ENCODE assay signal across 8 mouse cellular contexts in genomic region chr19:32715201-32715600, GRCm38 (mm10). TPM values are rescaled to one million over a fixed set of nuclear protein-coding genes. Genes with fewer than 3 reads are reported as not detected.
DNase-seq lines count a peak whose midpoint lies in the region; ATAC-seq and TF ChIP-seq lines count a peak whose summit lies in the region.
"Had no signal": no experiment of that assay in that cellular context is flagged by ENCODE, and none has a peak within 500 bp of the region (broad histone marks: within the 10 kb centered on the region; RNA-seq: fewer than 3 reads in every experiment).

No protein-coding gene starts in this region.

- intact Hi-C loops in heart, postnatal 14 days (cut with DNase I): loop anchor here (1.0 to 5.0 kb wide), 3 partner anchors 242 to 651 kb away; no protein-coding TSS in a partner anchor

- DNase-seq in G1E (ENCODE audit: low spot score): peak; percentile 45
- peak; percentile 53 for DNase-seq in adrenal gland, adult 8-10 months
- peak; percentile 60 for DNase-seq in embryo, embryonic 11.5 days (ENCODE audit: low read depth, low spot score)
- DNase-seq in heart, postnatal 14 days: peak; percentile 72 to 85
- DNase-seq in left cerebral cortex, adult 9 months (ENCODE audit: low spot score in 2 of 2): peak; percentile 23 to 81
- DNase-seq in splenic B cell, adult 2 months (ENCODE audit: low read depth, low spot score): peak; percentile 84

- TF ChIP-seq CTCF in G1E (IDR thresholded peaks at IDR 0.05; ENCODE audit: low read depth, low read length): peak; percentile 38; the same call in 1 of the 2 replicates

- no peak overlapping the region for H3K4me3 ChIP-seq in G1E (ENCODE audit: low read depth, low read length)
- H3K4me3 ChIP-seq: myocyte had no signal

- H3K36me3 ChIP-seq in G1E (replicated peaks): peaks cover under 1% of the 10 kb centered on the region
- H3K36me3 ChIP-seq in splenic B cell, adult 2 months (ENCODE audit: control insufficient read depth, insufficient read depth, low read length, poor library complexity, severe bottlenecking): no peaks in the 10 kb centered on the region

- ATAC-seq in G1E (ENCODE audit: extremely low read depth, insufficient number of reproducible peaks, low FRiP score, poor library complexity, severe bottlenecking): no peak
- peak; percentile 56 for ATAC-seq in monocyte, adult 5-6 weeks (replicated peaks; ENCODE audit: insufficient number of reproducible peaks, low FRiP score, low TSS enrichment, poor library complexity, severe bottlenecking)

- H3K9me3 ChIP-seq in G1E (replicated peaks): no peaks in the 10 kb centered on the region

- H3K4me1 ChIP-seq in G1E (ENCODE audit: insufficient read depth, low read depth, low read length): peaks cover 39% of the 10 kb centered on the region

- no peaks in the 10 kb centered on the region for H3K27me3 ChIP-seq in G1E (ENCODE audit: insufficient read depth, low read length)
- no peaks in the 10 kb centered on the region for H3K27me3 ChIP-seq in splenic B cell, adult 2 months (ENCODE audit: control insufficient read depth, insufficient read depth, low read length, poor library complexity, severe bottlenecking)

RNA-seq across cellular contexts. Expression of gene Atad1, which starts 24.4 kb away (rescaled TPM):
- 102 and 117 TPM in 2 replicates for total RNA-seq in G1E (2014; fragmentation: Nextera tagmentation)
- 53.5 and 69.8 TPM in 2 replicates for total RNA-seq in G1E (2017)
- polyA plus RNA-seq in G1E (2012): 1.4 and 2.3 TPM in 2 replicates
- total RNA-seq in adrenal gland, adult 8-10 months (2022): 10 to 100 TPM; 75.4 to 88.7 (median 82.5) TPM
- 10 to 100 TPM; 68.7 to 72.1 TPM for total RNA-seq in heart, postnatal 14 days (2021)
- total RNA-seq in monocyte, adult 5-6 weeks (2017): 49.5 to 79.0 TPM (median 56.9 TPM) in 3 replicates

RNA-seq across cellular contexts. Expression of gene Pten, which starts 42.1 kb away (rescaled TPM):
- total RNA-seq in G1E (2014; fragmentation: Nextera tagmentation) (133 and 134 TPM in 2 replicates), G1E (2017) (96.8 and 105 TPM in 2 replicates)
- polyA plus RNA-seq in G1E (2012): 31.4 and 43.7 TPM in 2 replicates
- total RNA-seq in adrenal gland, adult 8-10 months (2022): 10 to 100 TPM; 65.2 to 83.9 (median 75.7) TPM
- total RNA-seq in heart, postnatal 14 days (2021): 10 to 100 TPM; 65.4 to 66.3 TPM
- 179 to 197 TPM (median 196 TPM) in 3 replicates for total RNA-seq in monocyte, adult 5-6 weeks (2017)
